Mouse (Mus musculus): ENCODE results near the gene Mcm3ap. TPM values are rescaled to one million over a fixed set of nuclear protein-coding genes. Genes with fewer than 3 reads are reported as not detected.

Gene Mcm3ap
- polyA plus RNA-seq, 1 experiment = 43.9 TPM

- TF ChIP-seq POLR2A (IDR thresholded peaks at IDR 0.05; ENCODE audit: control insufficient read depth, extremely low read depth, insufficient read depth, low read length, poor library complexity) (peak; percentile 47; the same call in 1 of the 2 replicates), CTCF (IDR thresholded peaks at IDR 0.05; ENCODE audit: borderline replicate concordance, control insufficient read depth, extremely low read depth, insufficient read depth, low read length, poor library complexity) (peak; percentile 77)
- H3K27ac ChIP-seq (ENCODE audit: control insufficient read depth, insufficient read depth, low read length) = peak within 1 kb of the TSS; percentile 87
- peak; percentile 96 for DNase-seq
- H3K27me3 ChIP-seq (ENCODE audit: control insufficient read depth, insufficient read depth, low read length) = no peaks in the 10 kb centered on the region
- WGBS = under 1% methylated on average over 78 of the region's 78 CpGs
- peaks cover 6% of the 10 kb centered on the region; the same call in 1 of the 2 replicates for H3K36me3 ChIP-seq (ENCODE audit: control insufficient read depth, insufficient read depth, low read length)
- peak within 1 kb of the TSS; percentile 80 for H3K4me3 ChIP-seq (ENCODE audit: control insufficient read depth, insufficient read depth, low read length)
- H3K4me1 ChIP-seq (replicated peaks; ENCODE audit: control insufficient read depth, insufficient read depth, low read length) = peaks cover 19% of the 10 kb centered on the region
Observed at GRCm38 (mm10) chr10:76442178-76443088, 26.3 kb upstream of the Mcm3ap start, which contains the start of gene Pcnt. Pcnt (minus strand) TSS chr10:76442786.

GRCm38 (mm10) chr10:76445996-76446681 lies 22.6 kb upstream of the Mcm3ap start:
- Histone ChIP-seq H3K27me3 (ENCODE audit: control insufficient read depth, insufficient read depth, low read length) (no peaks in the 10 kb centered on the region), H3K36me3 (ENCODE audit: control insufficient read depth, insufficient read depth, low read length) (no peaks in the 10 kb centered on the region), H3K27ac (ENCODE audit: control insufficient read depth, insufficient read depth, low read length) (no peak overlapping the region), H3K4me3 (ENCODE audit: control insufficient read depth, insufficient read depth, low read length) (no peak overlapping the region), H3K4me1 (replicated peaks; ENCODE audit: control insufficient read depth, insufficient read depth, low read length) (peaks cover 10% of the 10 kb centered on the region)
- TF ChIP-seq POLR2A (IDR thresholded peaks at IDR 0.05; ENCODE audit: control insufficient read depth, extremely low read depth, insufficient read depth, low read length, poor library complexity) (no peak), CTCF (IDR thresholded peaks at IDR 0.05; ENCODE audit: borderline replicate concordance, control insufficient read depth, extremely low read depth, insufficient read depth, low read length, poor library complexity) (no peak)
- 36% methylated on average over 4 of the region's 4 CpGs for WGBS
- DNase-seq = no peak

- TF ChIP-seq CTCF (IDR thresholded peaks at IDR 0.05; ENCODE audit: borderline replicate concordance, control insufficient read depth, extremely low read depth, insufficient read depth, low read length, poor library complexity) = no peak
- no peak for TF ChIP-seq POLR2A (IDR thresholded peaks at IDR 0.05; ENCODE audit: control insufficient read depth, extremely low read depth, insufficient read depth, low read length, poor library complexity)
- no peak for DNase-seq
- no peaks in the 10 kb centered on the region for H3K36me3 ChIP-seq (ENCODE audit: control insufficient read depth, insufficient read depth, low read length)
- no peak overlapping the region for H3K27ac ChIP-seq (ENCODE audit: control insufficient read depth, insufficient read depth, low read length)
- peaks cover 4% of the 10 kb centered on the region for H3K4me1 ChIP-seq (replicated peaks; ENCODE audit: control insufficient read depth, insufficient read depth, low read length)
- WGBS = 90% methylated on average over 15 of the region's 15 CpGs
- H3K27me3 ChIP-seq (ENCODE audit: control insufficient read depth, insufficient read depth, low read length) = no peaks in the 10 kb centered on the region
- H3K4me3 ChIP-seq (ENCODE audit: control insufficient read depth, insufficient read depth, low read length) = no peak overlapping the region
Observed at GRCm38 (mm10) chr10:76447406-76448229, 21.1 kb upstream of the Mcm3ap start.

- H3K27ac ChIP-seq (ENCODE audit: control insufficient read depth, insufficient read depth, low read length) = no peak within 1 kb of the TSS
- DNase-seq = no peak
Observed at GRCm38 (mm10) chr10:76448851-76449250, 19.9 kb upstream of the Mcm3ap start, which contains the start of gene 2610028H24Rik. 2610028H24Rik (plus strand) TSS chr10:76449081.

GRCm38 (mm10) chr10:76455289-76455688 lies 13.4 kb upstream of the Mcm3ap start:
- TF ChIP-seq POLR2A (IDR thresholded peaks at IDR 0.05; ENCODE audit: control insufficient read depth, extremely low read depth, insufficient read depth, low read length, poor library complexity) (no peak), CTCF (IDR thresholded peaks at IDR 0.05; ENCODE audit: borderline replicate concordance, control insufficient read depth, extremely low read depth, insufficient read depth, low read length, poor library complexity) (peak; percentile 12; the same call in 1 of the 2 replicates)
- WGBS = 63% methylated on average over 5 of the region's 5 CpGs
- no peaks in the 10 kb centered on the region for H3K36me3 ChIP-seq (ENCODE audit: control insufficient read depth, insufficient read depth, low read length)
- H3K4me3 ChIP-seq (ENCODE audit: control insufficient read depth, insufficient read depth, low read length) = no peak overlapping the region
- H3K27me3 ChIP-seq (ENCODE audit: control insufficient read depth, insufficient read depth, low read length) = no peaks in the 10 kb centered on the region
- H3K4me1 ChIP-seq (replicated peaks; ENCODE audit: control insufficient read depth, insufficient read depth, low read length) = no peaks in the 10 kb centered on the region
- peak; percentile 49 for DNase-seq
- H3K27ac ChIP-seq (ENCODE audit: control insufficient read depth, insufficient read depth, low read length) = no peak overlapping the region

More at GRCm38 (mm10) chr10:76448851-76449250, 19.9 kb upstream of the Mcm3ap start, which contains the start of gene 2610028H24Rik:
- no peaks in the 10 kb centered on the region for H3K4me1 ChIP-seq (replicated peaks; ENCODE audit: control insufficient read depth, insufficient read depth, low read length)
- TF ChIP-seq CTCF (IDR thresholded peaks at IDR 0.05; ENCODE audit: borderline replicate concordance, control insufficient read depth, extremely low read depth, insufficient read depth, low read length, poor library complexity) (no peak), POLR2A (IDR thresholded peaks at IDR 0.05; ENCODE audit: control insufficient read depth, extremely low read depth, insufficient read depth, low read length, poor library complexity) (no peak)
- no peaks in the 10 kb centered on the region for H3K36me3 ChIP-seq (ENCODE audit: control insufficient read depth, insufficient read depth, low read length)
- H3K4me3 ChIP-seq (ENCODE audit: control insufficient read depth, insufficient read depth, low read length) = no peak within 1 kb of the TSS
- 91% methylated on average over 5 of the region's 5 CpGs for WGBS
- H3K27me3 ChIP-seq (ENCODE audit: control insufficient read depth, insufficient read depth, low read length) = no peaks in the 10 kb centered on the region
